Mouse (Mus musculus): ENCODE measurements at regions not wholly inside any gene's neighbourhood (a gene's known extent, or its start where the extent isn't known, plus 50 kb on each side); places are given as distances from the start of the nearest gene placed in this dataset.

DNA sequence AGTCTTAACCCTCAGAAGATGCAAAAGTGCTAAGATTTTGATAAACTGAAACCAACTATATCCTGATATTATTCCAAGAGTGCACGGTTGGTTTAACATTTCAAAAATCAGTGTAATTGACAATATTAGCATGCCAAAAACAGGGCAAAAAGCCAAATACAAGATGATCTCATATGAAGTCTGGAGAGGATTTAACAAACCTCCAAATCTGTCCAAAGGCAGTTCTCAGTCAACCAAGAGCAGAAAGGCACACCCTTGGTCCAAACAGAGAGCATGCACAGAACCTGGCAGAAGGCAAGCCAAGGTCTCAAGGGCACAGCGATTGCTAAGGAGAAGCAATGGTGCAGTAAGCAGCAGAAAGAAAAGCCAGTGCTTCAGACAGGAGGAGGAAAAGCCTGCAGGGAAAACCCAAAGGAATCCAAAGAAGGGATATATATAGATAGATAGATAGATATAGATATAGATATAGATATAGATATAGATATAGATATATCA is 62.3 kb upstream of the Mast4 start:
- no peaks in the 10 kb centered on the region for H3K27me3 ChIP-seq (replicated peaks; ENCODE audit: insufficient read depth, low read length)
- no peak overlapping the region for H3K27ac ChIP-seq (ENCODE audit: low read length)
- no peak for TF ChIP-seq CTCF (IDR thresholded peaks at IDR 0.05)
- no peaks in the 10 kb centered on the region for H3K9me3 ChIP-seq (ENCODE audit: low read length)
- no peaks in the 10 kb centered on the region for H3K36me3 ChIP-seq (ENCODE audit: insufficient read depth, low read length)
- no peaks in the 10 kb centered on the region for H3K4me1 ChIP-seq (ENCODE audit: insufficient read depth, low read depth, low read length)
- H3K4me3 ChIP-seq (ENCODE audit: low read depth, low read length), result no peak overlapping the region
- DNase-seq (ENCODE audit: low spot score), result no peak
- no peak for ATAC-seq
- no peak overlapping the region for H3K4me2 ChIP-seq (replicated peaks; ENCODE audit: low read depth, low read length)
- WGBS, result 64% methylated on average over 2 of the region's 2 CpGs
- H3K9ac ChIP-seq (replicated peaks; ENCODE audit: low read depth), result no peak overlapping the region

- H3K4me2 ChIP-seq (replicated peaks; ENCODE audit: low read depth, low read length), result no peak overlapping the region
- H3K4me3 ChIP-seq (ENCODE audit: low read depth, low read length), result no peak overlapping the region
- no peak for DNase-seq (ENCODE audit: low spot score)
- no peaks in the 10 kb centered on the region for H3K27me3 ChIP-seq (replicated peaks; ENCODE audit: insufficient read depth, low read length)
- no peak overlapping the region for H3K27ac ChIP-seq (ENCODE audit: low read length)
- H3K36me3 ChIP-seq (ENCODE audit: insufficient read depth, low read length), result no peaks in the 10 kb centered on the region
- H3K9ac ChIP-seq (replicated peaks; ENCODE audit: low read depth), result no peak overlapping the region
- peak; percentile 36; the same call in 1 of the 2 replicates for TF ChIP-seq EP300 (IDR thresholded peaks at IDR 0.05)
- TF ChIP-seq CTCF (IDR thresholded peaks at IDR 0.05), result no peak
- WGBS, result 61% methylated on average over 9 of the region's 9 CpGs
- H3K4me1 ChIP-seq (ENCODE audit: insufficient read depth, low read depth, low read length), result no peaks in the 10 kb centered on the region
- H3K9me3 ChIP-seq (ENCODE audit: low read length), result no peaks in the 10 kb centered on the region
- ATAC-seq, result no peak; the same call in 1 of the 2 replicates
Observed at GRCm38 (mm10) chr13:103396099-103396498, 61.8 kb upstream of the Mast4 start.

DNA sequence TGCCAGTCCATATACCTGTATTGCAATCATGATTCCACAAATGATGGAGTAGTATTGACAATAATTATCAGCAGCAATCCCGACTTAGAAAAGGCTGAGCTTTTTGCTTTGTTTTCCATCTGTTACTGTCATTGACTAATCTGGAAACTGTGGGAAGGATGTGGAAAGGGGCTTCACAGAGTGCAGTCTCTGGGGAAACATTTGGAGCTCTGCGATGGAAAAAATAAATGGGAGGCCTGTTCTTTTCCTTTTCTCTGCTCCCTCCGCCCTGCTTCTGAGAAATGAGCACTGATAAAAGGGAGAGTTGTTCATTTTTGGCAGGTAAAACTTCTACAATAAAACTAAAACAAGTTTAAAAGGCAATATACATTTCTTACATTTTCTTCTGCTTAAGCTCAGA is 58.3 kb upstream of the Mast4 start:
- no peak overlapping the region for H3K9ac ChIP-seq (replicated peaks; ENCODE audit: low read depth)
- no peaks in the 10 kb centered on the region for H3K9me3 ChIP-seq (ENCODE audit: low read length)
- H3K27ac ChIP-seq (ENCODE audit: low read length), result no peak overlapping the region
- 65% methylated on average over 3 of the region's 3 CpGs for WGBS
- H3K4me2 ChIP-seq (replicated peaks; ENCODE audit: low read depth, low read length), result no peak overlapping the region
- TF ChIP-seq EP300 (IDR thresholded peaks at IDR 0.05) (no peak), CTCF (IDR thresholded peaks at IDR 0.05) (no peak)
- H3K4me1 ChIP-seq (ENCODE audit: insufficient read depth, low read depth, low read length), result no peaks in the 10 kb centered on the region
- ATAC-seq (no peak), DNase-seq (ENCODE audit: low spot score) (no peak)
- H3K4me3 ChIP-seq (ENCODE audit: low read depth, low read length), result no peak overlapping the region
- H3K36me3 ChIP-seq (ENCODE audit: insufficient read depth, low read length), result no peaks in the 10 kb centered on the region
- H3K27me3 ChIP-seq (replicated peaks; ENCODE audit: insufficient read depth, low read length), result no peaks in the 10 kb centered on the region

DNA sequence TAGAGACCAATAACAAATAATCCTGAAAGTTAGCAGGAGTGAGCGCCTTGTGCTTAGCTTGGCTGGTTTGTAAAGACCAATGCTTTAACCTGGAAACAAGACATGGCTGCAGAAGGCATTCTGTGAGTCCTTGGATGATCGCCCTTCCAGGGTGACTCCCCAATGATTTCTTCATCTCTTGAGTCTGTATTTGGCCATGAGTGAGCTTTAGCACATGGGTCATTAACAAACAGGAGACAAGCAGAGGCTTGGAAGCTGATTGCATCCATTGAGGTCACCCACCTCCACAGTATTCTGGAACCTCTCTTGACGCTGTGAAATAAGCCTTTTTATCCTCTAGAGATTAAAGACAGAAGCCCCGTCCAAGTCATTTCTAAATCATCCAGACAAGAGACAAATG is 57.1 kb upstream of the Mast4 start:
- H3K4me1 ChIP-seq (ENCODE audit: insufficient read depth, low read depth, low read length), result no peaks in the 10 kb centered on the region
- H3K27ac ChIP-seq (ENCODE audit: low read length), result no peak overlapping the region
- TF ChIP-seq EP300 (IDR thresholded peaks at IDR 0.05) (no peak), CTCF (IDR thresholded peaks at IDR 0.05) (no peak)
- no peaks in the 10 kb centered on the region for H3K36me3 ChIP-seq (ENCODE audit: insufficient read depth, low read length)
- no peak overlapping the region for H3K4me3 ChIP-seq (ENCODE audit: low read depth, low read length)
- H3K9me3 ChIP-seq (ENCODE audit: low read length), result no peaks in the 10 kb centered on the region
- no peak overlapping the region for H3K9ac ChIP-seq (replicated peaks; ENCODE audit: low read depth)
- 83% methylated on average over 4 of the region's 4 CpGs for WGBS
- H3K4me2 ChIP-seq (replicated peaks; ENCODE audit: low read depth, low read length), result no peak overlapping the region
- ATAC-seq (no peak), DNase-seq (ENCODE audit: low spot score) (no peak)
- no peaks in the 10 kb centered on the region for H3K27me3 ChIP-seq (replicated peaks; ENCODE audit: insufficient read depth, low read length)

GRCm38 (mm10) chr13:103390991-103391390 is 56.7 kb upstream of the Mast4 start:
- H3K4me1 ChIP-seq (ENCODE audit: insufficient read depth, low read depth, low read length), result no peaks in the 10 kb centered on the region
- no peak overlapping the region for H3K9ac ChIP-seq (replicated peaks; ENCODE audit: low read depth)
- no peak overlapping the region for H3K4me2 ChIP-seq (replicated peaks; ENCODE audit: low read depth, low read length)
- no peaks in the 10 kb centered on the region for H3K27me3 ChIP-seq (replicated peaks; ENCODE audit: insufficient read depth, low read length)
- no peak overlapping the region for H3K27ac ChIP-seq (ENCODE audit: low read length)
- H3K9me3 ChIP-seq (ENCODE audit: low read length), result no peaks in the 10 kb centered on the region
- DNase-seq (ENCODE audit: low spot score) (no peak), ATAC-seq (no peak)
- WGBS, result 91% methylated on average over 3 of the region's 3 CpGs
- TF ChIP-seq EP300 (IDR thresholded peaks at IDR 0.05), result no peak
- TF ChIP-seq CTCF (IDR thresholded peaks at IDR 0.05), result no peak
- H3K36me3 ChIP-seq (ENCODE audit: insufficient read depth, low read length), result no peaks in the 10 kb centered on the region
- H3K4me3 ChIP-seq (ENCODE audit: low read depth, low read length), result no peak overlapping the region

DNA sequence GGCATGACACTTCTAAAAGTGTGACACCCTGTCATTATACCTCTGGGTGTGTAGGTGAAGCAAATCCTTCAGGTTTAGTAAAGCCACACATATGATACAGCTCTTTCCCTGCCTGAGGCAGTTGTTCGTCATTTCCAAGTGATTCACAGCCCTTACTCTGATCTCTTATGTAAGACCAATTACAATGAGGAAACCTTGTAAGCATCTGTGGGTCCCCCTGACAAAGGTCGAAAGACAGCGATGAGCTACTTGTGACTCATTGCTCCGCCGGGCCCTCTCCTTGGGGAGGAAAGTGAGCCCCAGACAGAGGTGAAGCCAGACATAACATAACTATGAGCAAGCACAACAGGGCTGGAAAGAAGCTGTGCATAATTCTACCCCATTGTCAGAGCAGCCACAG is 52.7 kb upstream of the Mast4 start:
- TF ChIP-seq EP300 (IDR thresholded peaks at IDR 0.05) (no peak), CTCF (IDR thresholded peaks at IDR 0.05) (no peak)
- ATAC-seq (no peak), DNase-seq (ENCODE audit: low spot score) (no peak)
- no peak overlapping the region for H3K27ac ChIP-seq (ENCODE audit: low read length)
- no peaks in the 10 kb centered on the region for H3K4me1 ChIP-seq (ENCODE audit: insufficient read depth, low read depth, low read length)
- no peak overlapping the region for H3K4me2 ChIP-seq (replicated peaks; ENCODE audit: low read depth, low read length)
- 95% methylated on average over 5 of the region's 5 CpGs for WGBS
- H3K9me3 ChIP-seq (ENCODE audit: low read length), result no peaks in the 10 kb centered on the region
- H3K9ac ChIP-seq (replicated peaks; ENCODE audit: low read depth), result no peak overlapping the region
- H3K36me3 ChIP-seq (ENCODE audit: insufficient read depth, low read length), result no peaks in the 10 kb centered on the region
- no peak overlapping the region for H3K4me3 ChIP-seq (ENCODE audit: low read depth, low read length)
- H3K27me3 ChIP-seq (replicated peaks; ENCODE audit: insufficient read depth, low read length), result no peaks in the 10 kb centered on the region

All from lung, postnatal 0 days (tissue).